Mouse (Mus musculus) B cell, adult (primary cell): ENCODE data around the gene Gm527. TPM values are rescaled to one million over a fixed set of nuclear protein-coding genes. Genes with fewer than 3 reads are reported as not detected.

Source experiments
- total RNA-seq: library from RNA; stranded (reverse); gene quantifications from 4 replicates; pipeline ENCODE4 v1.2.4, GENCODE M21; 2023; ENCODE audit not compliant: inconsistent age

Gene Gm527
- total RNA-seq = 5.0 to 7.6 TPM (median 5.9 TPM) in 4 replicates

DNA sequence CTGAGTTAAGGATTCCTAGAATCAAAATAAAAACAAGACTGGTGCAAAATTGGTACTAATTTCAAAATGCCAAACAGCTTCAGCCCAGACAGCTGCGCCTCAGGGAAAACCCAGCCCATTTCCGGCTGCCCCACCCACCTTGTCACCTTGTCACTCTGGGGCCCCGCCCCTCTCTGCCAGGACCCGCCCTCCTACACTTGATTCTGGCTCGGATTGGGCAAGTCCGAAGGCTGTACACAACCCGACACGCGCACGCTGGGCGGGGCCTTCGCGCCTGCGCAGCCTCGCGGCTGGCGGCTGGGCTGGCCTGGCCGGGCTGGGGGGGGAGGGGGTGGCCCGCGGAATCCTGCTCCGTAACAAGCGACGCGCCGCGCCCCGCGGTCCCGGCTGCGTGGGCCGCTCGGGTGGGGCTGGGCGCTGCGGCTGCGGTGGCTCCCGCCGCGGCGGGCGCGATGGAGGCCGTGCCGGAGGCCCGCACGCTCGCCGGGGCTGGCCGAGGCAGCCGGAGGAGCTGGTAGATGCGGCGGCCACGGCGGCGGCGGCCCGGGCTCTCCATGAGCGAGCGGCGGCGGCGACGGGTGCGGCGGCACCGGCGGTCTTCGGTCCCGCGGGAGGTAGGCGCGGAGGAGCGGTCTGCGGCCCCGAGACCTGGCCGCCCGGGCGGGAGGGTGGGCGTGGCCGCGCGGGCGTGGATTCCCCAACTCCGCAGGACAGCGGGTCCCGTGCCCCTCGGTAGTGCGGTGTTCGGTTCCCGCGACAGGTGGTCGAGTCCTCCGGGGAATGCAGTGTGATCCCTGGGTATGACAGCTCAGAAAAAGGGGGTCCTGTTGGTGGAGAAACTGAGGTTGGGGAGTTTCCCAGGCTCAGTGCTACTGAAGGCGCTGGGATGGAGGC is at the start of gene Gm527:
Gene Gm527 (plus strand): TSS at position 329 of the 894 bp plus-strand sequence.

GRCm38 (mm10) chr12:64965124-64966026 is 47.7 kb downstream of the Gm527 start, which contains the start of the genes Klhl28 and Togaram1:
Gene Klhl28 (minus strand): TSS chr12:64965534.
Gene Togaram1 (plus strand): TSS chr12:64965804.

Other genes starting within 250 kb of the Gm527 start
- gene Klhl28, start 47.6 kb downstream of the Gm527 start, total RNA-seq = 20.9 to 23.7 TPM (median 22.1 TPM) in 4 replicates
- gene Togaram1, start 47.9 kb downstream of the Gm527 start, total RNA-seq = 61.6 to 77.1 TPM (median 65.4 TPM) in 4 replicates
- gene Prpf39, start 118.4 kb downstream of the Gm527 start, total RNA-seq = 134 to 151 TPM (median 141 TPM) in 4 replicates
- gene Fkbp3, start 156.1 kb downstream of the Gm527 start, total RNA-seq = 77.9 to 87.5 TPM (median 81.0 TPM) in 4 replicates
- 15.0 to 26.7 TPM (median 20.5 TPM) in 4 replicates for gene Fancm, start 157.7 kb downstream of the Gm527 start, total RNA-seq